Mouse (Mus musculus): Measurements from ENCODE around the gene Eid3. TPM values are rescaled to one million over a fixed set of nuclear protein-coding genes. Genes with fewer than 3 reads are reported as not detected.

Eid3 gene
- polyA plus RNA-seq, 1 experiment, result 1.2 TPM

- H3K4me3 ChIP-seq (replicated peaks), result peak overlapping the region; percentile 96
- no peaks in the 10 kb centered on the region for H3K27me3 ChIP-seq (replicated peaks)
- no peaks in the 10 kb centered on the region for H3K9me3 ChIP-seq
- no peak for TF ChIP-seq GATA1 (IDR thresholded peaks at IDR 0.05; ENCODE audit: borderline replicate concordance, low read length)
- TF ChIP-seq FLI1 (IDR thresholded peaks at IDR 0.05; ENCODE audit: low read length), result no peak
- H3K36me3 ChIP-seq (replicated peaks; ENCODE audit: low read length), result peaks cover 30% of the 10 kb centered on the region
- peaks cover 56% of the 10 kb centered on the region for H3K4me1 ChIP-seq
Observed at GRCm38 (mm10) chr10:82859533-82859915, 6.9 kb upstream of the Eid3 start.

DNA sequence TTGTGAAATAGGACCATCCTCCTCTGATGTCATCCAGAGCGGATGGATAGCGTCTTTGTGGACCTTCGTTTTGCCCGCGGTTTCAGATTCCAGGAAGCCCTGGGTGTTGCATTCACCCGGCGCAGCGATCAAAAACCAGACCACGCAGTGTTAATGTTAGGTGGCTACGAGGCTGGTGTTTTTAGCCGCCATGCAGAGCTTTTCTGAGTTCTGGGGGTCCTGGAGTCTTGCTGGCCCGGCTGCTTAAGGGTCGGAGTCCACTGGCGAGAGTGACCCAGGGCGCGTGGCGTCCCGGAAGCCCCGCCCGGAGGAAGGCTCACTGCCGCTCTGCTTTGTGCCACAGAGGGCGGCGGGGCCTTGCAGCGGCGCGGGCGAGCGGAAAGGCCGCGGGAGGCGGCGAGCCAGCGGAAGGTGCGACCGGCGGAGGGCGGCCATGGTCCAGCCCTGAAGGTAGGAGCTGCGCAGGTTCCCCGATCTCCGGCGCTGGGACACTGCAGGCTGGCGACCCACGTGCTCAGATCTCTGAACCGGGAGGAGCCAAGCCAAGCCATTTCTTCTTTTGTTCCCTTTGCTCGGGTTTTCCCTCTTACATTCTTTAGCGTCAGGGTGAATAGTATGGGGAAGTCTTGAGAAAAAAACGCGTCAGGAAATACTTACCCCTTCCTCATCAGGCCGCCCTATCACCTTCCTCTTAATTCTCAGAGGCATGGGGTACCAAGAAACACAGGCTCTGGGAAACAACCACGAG lies 6.1 kb upstream of the Eid3 start:
- TF ChIP-seq FLI1 (IDR thresholded peaks at IDR 0.05; ENCODE audit: low read length) (no peak), GATA1 (IDR thresholded peaks at IDR 0.05; ENCODE audit: borderline replicate concordance, low read length) (no peak)
- H3K36me3 ChIP-seq (replicated peaks; ENCODE audit: low read length), result peaks cover 36% of the 10 kb centered on the region
- peak overlapping the region; percentile 96 for H3K4me3 ChIP-seq (replicated peaks)
- H3K4me1 ChIP-seq, result peaks cover 61% of the 10 kb centered on the region
- H3K27me3 ChIP-seq (replicated peaks), result no peaks in the 10 kb centered on the region
- H3K9me3 ChIP-seq, result no peaks in the 10 kb centered on the region

- Histone ChIP-seq H3K9me3 (no peaks in the 10 kb centered on the region), H3K27me3 (replicated peaks) (no peaks in the 10 kb centered on the region), H3K4me1 (peaks cover 60% of the 10 kb centered on the region), H3K36me3 (replicated peaks; ENCODE audit: low read length) (peaks cover 41% of the 10 kb centered on the region), H3K4me3 (replicated peaks) (peak overlapping the region; percentile 96)
- TF ChIP-seq FLI1 (IDR thresholded peaks at IDR 0.05; ENCODE audit: low read length) (no peak), GATA1 (IDR thresholded peaks at IDR 0.05; ENCODE audit: borderline replicate concordance, low read length) (no peak)
Observed at GRCm38 (mm10) chr10:82860929-82861315, 5.5 kb upstream of the Eid3 start.

- Histone ChIP-seq H3K4me3 (replicated peaks) (peak overlapping the region; percentile 62), H3K27me3 (replicated peaks) (no peaks in the 10 kb centered on the region), H3K4me1 (peaks cover 63% of the 10 kb centered on the region), H3K9me3 (no peaks in the 10 kb centered on the region), H3K36me3 (replicated peaks; ENCODE audit: low read length) (peaks cover 62% of the 10 kb centered on the region)
- TF ChIP-seq FLI1 (IDR thresholded peaks at IDR 0.05; ENCODE audit: low read length) (no peak), GATA1 (IDR thresholded peaks at IDR 0.05; ENCODE audit: borderline replicate concordance, low read length) (no peak)
Observed at GRCm38 (mm10) chr10:82863106-82863680, 3.2 kb upstream of the Eid3 start.

GRCm38 (mm10) chr10:82863827-82864226 lies 2.6 kb upstream of the Eid3 start:
- H3K9me3 ChIP-seq, result no peaks in the 10 kb centered on the region
- peaks cover 66% of the 10 kb centered on the region for H3K4me1 ChIP-seq
- H3K4me3 ChIP-seq (replicated peaks), result no peak overlapping the region
- no peaks in the 10 kb centered on the region for H3K27me3 ChIP-seq (replicated peaks)
- peaks cover 68% of the 10 kb centered on the region for H3K36me3 ChIP-seq (replicated peaks; ENCODE audit: low read length)
- TF ChIP-seq FLI1 (IDR thresholded peaks at IDR 0.05; ENCODE audit: low read length), result no peak
- TF ChIP-seq GATA1 (IDR thresholded peaks at IDR 0.05; ENCODE audit: borderline replicate concordance, low read length), result no peak

DNA sequence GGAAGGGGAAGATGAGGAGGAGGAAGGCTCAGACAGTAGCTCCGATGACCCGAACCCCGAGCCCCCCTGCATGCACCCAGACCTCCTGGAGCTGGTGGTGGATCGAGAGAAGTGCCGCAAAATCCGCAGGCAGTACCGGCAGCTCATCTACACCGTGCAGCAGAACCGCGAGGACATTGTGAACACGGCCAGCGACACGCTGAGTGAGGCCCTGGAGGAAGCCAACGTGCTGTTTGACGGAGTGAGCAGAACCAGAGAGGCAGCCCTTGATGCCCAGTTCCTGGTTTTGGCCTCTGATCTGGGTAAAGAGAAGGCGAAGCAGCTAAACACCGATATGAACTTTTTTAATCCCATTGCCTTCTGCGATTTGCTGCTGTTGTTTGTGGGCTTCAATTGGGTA lies 406 bp downstream of the Eid3 start:
- H3K4me1 ChIP-seq, result peaks cover 63% of the 10 kb centered on the region
- peaks cover 95% of the 10 kb centered on the region for H3K36me3 ChIP-seq (replicated peaks; ENCODE audit: low read length)
- no peak overlapping the region for H3K4me3 ChIP-seq (replicated peaks)

GRCm38 (mm10) chr10:82868418-82869086 lies 2.1 kb downstream of the Eid3 start:
- H3K36me3 ChIP-seq (replicated peaks; ENCODE audit: low read length), result peaks cover 98% of the 10 kb centered on the region
- H3K27me3 ChIP-seq (replicated peaks), result no peaks in the 10 kb centered on the region
- H3K4me1 ChIP-seq, result peaks cover 59% of the 10 kb centered on the region
- H3K4me3 ChIP-seq (replicated peaks), result no peak overlapping the region
- H3K9me3 ChIP-seq, result no peaks in the 10 kb centered on the region
- no peak for TF ChIP-seq FLI1 (IDR thresholded peaks at IDR 0.05; ENCODE audit: low read length)
- no peak for TF ChIP-seq GATA1 (IDR thresholded peaks at IDR 0.05; ENCODE audit: borderline replicate concordance, low read length)

More for the DNA sequence above, 406 bp downstream of the Eid3 start:
- Histone ChIP-seq H3K9me3 (no peaks in the 10 kb centered on the region), H3K27me3 (replicated peaks) (no peaks in the 10 kb centered on the region)
- TF ChIP-seq FLI1 (IDR thresholded peaks at IDR 0.05; ENCODE audit: low read length), result no peak
- TF ChIP-seq GATA1 (IDR thresholded peaks at IDR 0.05; ENCODE audit: borderline replicate concordance, low read length), result no peak

- TF ChIP-seq FLI1 (IDR thresholded peaks at IDR 0.05; ENCODE audit: low read length) (no peak), GATA1 (IDR thresholded peaks at IDR 0.05; ENCODE audit: borderline replicate concordance, low read length) (no peak)
- H3K9me3 ChIP-seq, result no peaks in the 10 kb centered on the region
- no peak overlapping the region for H3K4me3 ChIP-seq (replicated peaks)
- H3K36me3 ChIP-seq (replicated peaks; ENCODE audit: low read length), result peaks cover 100% of the 10 kb centered on the region
- H3K27me3 ChIP-seq (replicated peaks), result no peaks in the 10 kb centered on the region
- peaks cover 21% of the 10 kb centered on the region for H3K4me1 ChIP-seq
Observed at GRCm38 (mm10) chr10:82875446-82875845, 9.0 kb downstream of the Eid3 start.

DNA sequence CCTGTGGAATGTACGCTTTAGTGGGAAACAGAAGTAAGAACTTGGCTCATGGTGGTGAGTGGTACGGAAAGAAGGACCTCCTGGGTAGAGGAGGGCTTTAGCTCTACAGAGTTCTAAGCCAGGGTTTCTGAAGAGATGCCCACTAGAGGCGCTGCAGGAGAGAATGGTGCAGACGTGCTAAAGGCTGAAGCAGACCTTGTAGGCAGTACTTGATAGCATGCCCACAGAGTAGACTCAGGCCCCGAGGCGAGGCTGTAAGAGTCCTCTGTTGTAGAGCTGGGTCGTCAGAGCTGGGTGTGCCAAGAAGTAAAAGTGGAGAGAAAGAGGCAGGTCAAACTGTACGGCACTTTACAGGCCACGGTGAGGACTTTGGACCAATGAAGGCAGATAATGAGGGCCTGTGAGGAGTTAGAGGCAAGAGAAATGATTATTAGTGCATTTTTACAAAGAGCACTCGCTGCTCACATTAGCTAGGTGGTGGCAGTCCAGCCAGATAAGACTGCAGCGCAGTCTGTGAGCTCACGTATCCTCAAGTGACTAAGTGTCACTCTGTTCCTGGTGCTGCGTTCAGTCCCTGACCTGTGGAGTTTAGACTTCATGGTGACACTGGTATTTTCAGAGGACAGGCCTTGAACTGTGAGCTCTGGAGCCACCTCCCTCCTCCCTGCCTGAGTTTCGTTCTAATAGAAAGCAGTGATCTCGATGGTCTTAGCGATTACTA lies 9.8 kb downstream of the Eid3 start:
- no peak for TF ChIP-seq GATA1 (IDR thresholded peaks at IDR 0.05; ENCODE audit: borderline replicate concordance, low read length)
- no peak for TF ChIP-seq FLI1 (IDR thresholded peaks at IDR 0.05; ENCODE audit: low read length)
- peaks cover 16% of the 10 kb centered on the region for H3K4me1 ChIP-seq
- no peaks in the 10 kb centered on the region for H3K27me3 ChIP-seq (replicated peaks)
- no peak overlapping the region for H3K4me3 ChIP-seq (replicated peaks)
- H3K9me3 ChIP-seq, result no peaks in the 10 kb centered on the region
- peaks cover 100% of the 10 kb centered on the region for H3K36me3 ChIP-seq (replicated peaks; ENCODE audit: low read length)

Data from megakaryocyte, embryonic 14.5 days (primary cell).